Mouse (Mus musculus) ovary, postnatal 36 days (tissue): ENCODE data around the gene Gjc3.

Experiments
- DNase-seq: peaks from one replicate; pipeline ENCODE4 v3.0.0; 2022; ENCODE audit warnings: low spot score, mixed read lengths

Gene Gjc3

GRCm38 (mm10) chr5:137909564-137910262 lies 53.2 kb downstream of the Gjc3 start:
- DNase-seq: no peak
